Mouse (Mus musculus) embryo, embryonic 9.5 days (tissue): ENCODE measurements at regions not wholly inside any gene's neighbourhood (a gene's known extent, or its start where the extent isn't known, plus 50 kb on each side); places are given as distances from the start of the nearest gene placed in this dataset.

Experiments used
- DNase-seq: peaks from one replicate; pipeline ENCODE4 v3.0.0-alpha.2; 2017; ENCODE audit errors: extremely low spot score

GRCm38 (mm10) chr1:157014532-157015497 is 75.4 kb upstream of the Ralgps2 start:
- DNase-seq = no peak

GRCm38 (mm10) chr1:157013669-157014048 is 74.2 kb upstream of the Ralgps2 start:
- no peak for DNase-seq

- no peak for DNase-seq
Observed at GRCm38 (mm10) chr1:157012950-157013668, 73.7 kb upstream of the Ralgps2 start.

GRCm38 (mm10) chr1:157011226-157011625 is 71.8 kb upstream of the Ralgps2 start:
- no peak for DNase-seq

- no peak for DNase-seq
Observed at GRCm38 (mm10) chr1:157009427-157009826, 70.0 kb upstream of the Ralgps2 start.

GRCm38 (mm10) chr1:157007891-157008730 is 68.7 kb upstream of the Ralgps2 start:
- no peak for DNase-seq

- no peak for DNase-seq
Observed at GRCm38 (mm10) chr1:157004312-157005074, 65.1 kb upstream of the Ralgps2 start.

- DNase-seq = no peak
Observed at GRCm38 (mm10) chr1:157003034-157003433, 63.6 kb upstream of the Ralgps2 start.

- DNase-seq = no peak
Observed at GRCm38 (mm10) chr1:157002258-157002657, 62.8 kb upstream of the Ralgps2 start.

- no peak for DNase-seq
Observed at GRCm38 (mm10) chr1:157001008-157001660, 61.7 kb upstream of the Ralgps2 start.

GRCm38 (mm10) chr1:156999947-157000346 is 60.5 kb upstream of the Ralgps2 start:
- DNase-seq = no peak

- DNase-seq = no peak
Observed at GRCm38 (mm10) chr1:156999272-156999671, 59.8 kb upstream of the Ralgps2 start.

- DNase-seq = peak; percentile 46
Observed at GRCm38 (mm10) chr1:156997476-156998305, 58.3 kb upstream of the Ralgps2 start.

- DNase-seq = no peak
Observed at GRCm38 (mm10) chr1:156997033-156997432, 57.6 kb upstream of the Ralgps2 start.

- no peak for DNase-seq
Observed at GRCm38 (mm10) chr1:156996084-156996880, 56.9 kb upstream of the Ralgps2 start.

GRCm38 (mm10) chr1:156995180-156995951 is 55.9 kb upstream of the Ralgps2 start:
- no peak for DNase-seq

- no peak for DNase-seq
Observed at GRCm38 (mm10) chr1:156994644-156995016, 55.2 kb upstream of the Ralgps2 start.

GRCm38 (mm10) chr1:156994005-156994643 is 54.7 kb upstream of the Ralgps2 start:
- no peak for DNase-seq
